Mouse (Mus musculus): ENCODE results near the gene Arhgef12.

DNA sequence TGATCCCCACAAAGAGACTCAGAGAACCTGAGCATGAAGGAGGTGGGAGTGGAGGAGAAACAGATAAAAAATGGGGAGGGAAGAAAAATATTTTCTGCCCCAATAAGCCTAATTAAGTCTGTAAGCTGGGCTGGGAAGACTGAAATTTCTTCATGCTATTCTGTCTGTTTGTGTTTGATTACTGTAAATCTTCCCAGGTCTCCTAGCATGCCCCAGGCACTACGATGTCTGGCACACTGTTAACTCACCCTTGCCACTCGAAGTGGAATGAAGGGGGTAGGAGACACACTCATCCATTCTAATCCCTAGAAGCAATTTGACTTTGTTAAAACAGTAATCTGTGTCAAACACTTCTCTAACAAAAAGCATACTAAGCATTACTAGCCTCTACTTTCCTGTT lies 35.3 kb downstream of the Arhgef12 start:
- TF ChIP-seq CTCF (conservative IDR thresholded peaks at IDR 0.05; ENCODE audit: insufficient read depth, insufficient read length, low read depth, low read length) (no peak), POLR2A (IDR thresholded peaks at IDR 0.05; ENCODE audit: low read depth, low read length) (no peak)

Measured in kidney, adult 2 months (tissue).